Mouse (Mus musculus): ENCODE results near the gene Frmpd3. TPM values are rescaled to one million over a fixed set of nuclear protein-coding genes. Genes with fewer than 3 reads are reported as not detected.

Gene Frmpd3
- total RNA-seq, 2 experiments from 2014 or later, result 0.07 TPM; not detected in 1

DNA sequence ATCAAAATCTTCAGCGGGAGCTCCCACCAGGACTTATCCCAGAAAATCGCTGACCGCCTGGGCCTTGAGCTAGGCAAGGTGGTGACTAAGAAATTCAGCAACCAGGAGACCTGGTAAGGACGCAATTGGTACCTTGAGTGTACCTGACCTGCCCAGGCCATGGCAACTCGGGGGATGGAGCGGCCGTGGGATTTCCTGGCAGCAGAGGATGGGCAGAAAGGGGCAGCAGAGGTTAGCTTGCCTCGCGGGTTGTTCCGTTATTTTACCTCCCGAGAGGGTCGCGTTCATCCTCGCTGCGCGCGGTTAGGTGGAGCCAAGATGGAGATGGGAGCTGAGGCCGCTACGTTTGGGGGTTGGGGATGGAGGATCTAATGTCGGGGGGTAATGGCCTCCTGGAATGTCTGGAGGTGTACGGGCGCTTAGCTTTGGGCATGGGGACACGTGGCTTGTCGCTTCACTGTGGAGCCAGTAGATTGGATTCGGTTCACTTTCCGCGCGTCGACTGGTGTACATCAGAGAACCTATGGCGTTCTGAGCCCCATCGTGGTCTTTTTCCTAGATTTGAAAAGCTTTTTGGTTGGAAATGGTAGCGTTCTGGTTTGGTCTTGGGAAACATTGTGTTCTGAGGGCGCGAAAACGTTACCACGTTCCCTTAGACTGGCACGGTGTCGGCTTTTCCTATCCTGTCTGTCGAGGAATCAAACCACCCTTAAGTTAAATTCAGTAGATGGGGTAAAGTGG is 114.9 kb downstream of the Frmpd3 start:
- DNase-seq, result peak in 1 of 2 experiments; percentile 20

DNA sequence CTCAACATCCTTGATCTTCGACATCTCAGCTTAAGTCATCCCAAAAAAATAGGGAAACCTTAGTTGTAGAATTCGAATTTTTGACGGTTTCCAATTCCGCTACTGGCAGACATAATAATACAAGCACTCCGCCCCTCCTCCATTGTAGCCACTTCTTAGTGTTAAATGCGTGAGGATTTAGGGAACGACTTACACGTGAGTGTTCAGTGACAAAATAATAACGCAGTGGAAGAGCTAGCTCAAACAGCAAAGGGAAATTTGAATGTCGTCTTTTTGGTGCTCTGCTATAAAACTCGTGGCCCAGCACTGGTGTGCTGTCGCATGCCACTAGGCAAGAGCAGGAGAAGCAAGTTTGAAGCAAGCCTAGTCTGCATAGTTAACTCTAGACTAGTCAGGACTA is 115.4 kb downstream of the Frmpd3 start:
- no peak for DNase-seq

DNA sequence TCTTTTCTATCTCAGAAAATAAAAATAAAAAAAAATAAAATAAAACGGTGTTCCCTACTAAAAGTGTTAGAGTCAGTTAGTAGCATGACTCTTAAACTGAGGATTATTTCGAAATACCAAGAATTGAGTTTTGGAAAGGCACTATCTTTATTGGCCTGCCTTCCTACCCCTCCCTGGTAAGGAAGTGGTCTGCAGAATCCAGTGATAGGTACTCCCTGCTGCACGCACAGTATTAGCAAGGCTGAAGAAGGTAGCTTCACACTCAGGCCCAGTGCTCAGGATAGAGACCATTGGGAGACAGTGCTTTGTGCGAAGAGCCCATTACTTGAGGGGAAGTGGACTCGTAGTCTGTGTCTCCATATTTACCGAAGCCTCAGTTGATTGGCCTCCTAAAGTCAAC is 136.2 kb downstream of the Frmpd3 start:
- no peak for DNase-seq

DNA sequence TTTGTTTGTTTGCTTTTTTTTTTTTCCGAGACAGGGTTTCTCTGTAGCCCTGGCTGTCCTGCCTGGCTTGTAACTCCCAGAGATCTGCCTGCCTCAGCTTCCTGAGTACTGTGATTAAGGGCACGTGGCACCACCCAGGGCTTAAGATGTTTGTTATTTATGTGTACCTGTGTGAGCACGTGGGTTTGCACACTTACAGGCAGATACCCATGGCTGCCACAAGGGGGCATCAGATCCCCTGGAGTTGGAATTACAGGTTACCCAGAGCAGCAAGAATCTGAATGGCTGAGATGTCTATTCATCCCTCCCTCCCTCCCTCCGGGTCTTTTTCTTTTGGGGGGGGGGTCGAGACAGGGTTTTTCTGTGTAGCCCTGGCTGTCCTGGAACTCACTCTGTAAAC is 137.1 kb downstream of the Frmpd3 start:
- peak; percentile 49 to 62 for DNase-seq

Small RNA genes lying within 50 kb of the gene (microRNA-seq; reads per million reads assigned to microRNA genes)
- gene Mir3475, result not detected

Other genes with a start within 250 kb of the Frmpd3 start
- gene Prps1, start 114.3 kb downstream of the Frmpd3 start, total RNA-seq (2021), result 10 to 100 TPM; 20.7 to 25.6 TPM